ENCODE assay signal across 19 mouse cellular contexts in the genomic region with DNA sequence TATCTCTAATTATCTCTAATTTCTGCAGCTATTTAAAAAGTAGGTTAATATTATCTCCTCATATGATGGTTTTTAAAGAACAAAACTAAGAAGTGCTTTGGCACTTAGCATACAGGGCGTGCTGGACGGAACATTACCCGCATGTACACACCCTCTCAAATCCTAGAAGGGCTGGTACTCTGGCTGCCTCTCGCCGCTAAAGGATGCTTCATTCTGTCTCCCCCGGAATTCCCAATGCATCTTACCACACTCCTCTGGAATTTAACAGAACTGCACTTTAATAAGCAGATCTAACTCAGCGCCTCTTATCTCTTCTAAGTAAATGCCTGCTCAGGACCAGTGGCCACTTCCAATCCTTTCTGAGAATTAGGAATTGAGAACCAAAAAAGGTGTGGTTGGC.
DNase-seq lines count a peak whose midpoint lies in the region; ATAC-seq and TF ChIP-seq lines count a peak whose summit lies in the region.
"Had no signal": no experiment of that assay in that cellular context is flagged by ENCODE, and none has a peak within 500 bp of the region (broad histone marks: within the 10 kb centered on the region; RNA-seq: fewer than 3 reads in every experiment).

No protein-coding gene starts in this region.

- H3K9me3 ChIP-seq in lung, embryonic 15.5 days = no peaks in the 10 kb centered on the region
- H3K9me3 ChIP-seq in neural tube, embryonic 15.5 days (replicated peaks) = no peaks in the 10 kb centered on the region
- H3K9me3 ChIP-seq: embryonic facial prominence, embryonic 10.5 days; forebrain, embryonic 10.5 days; hindbrain, embryonic 10.5 days; intestine, embryonic 15.5 days had no signal

- H3K36me3 ChIP-seq in lung, embryonic 15.5 days = no peaks in the 10 kb centered on the region
- no peaks in the 10 kb centered on the region for H3K36me3 ChIP-seq in neural tube, embryonic 15.5 days
- H3K36me3 ChIP-seq: embryonic facial prominence, embryonic 10.5 days; hindbrain, embryonic 10.5 days; intestine, embryonic 15.5 days had no signal

- peak overlapping the region; percentile 5; the same call in 1 of the 2 replicates for H3K27ac ChIP-seq in gastrocnemius, adult 2 months
- peak overlapping the region; percentile 81; the same call in 1 of the 2 replicates for H3K27ac ChIP-seq in lung, embryonic 15.5 days
- no peak overlapping the region for H3K27ac ChIP-seq in neural tube, embryonic 15.5 days (replicated peaks)
- H3K27ac ChIP-seq: forebrain, embryonic 10.5 days; hindbrain, embryonic 14.5 days; intestine, embryonic 15.5 days had no signal

- no peak for DNase-seq in gastrocnemius, adult 2 months
- DNase-seq in gastrocnemius, postnatal 14 days = no peak
- DNase-seq in lung, postnatal 25 days (ENCODE audit: low spot score) = no peak
- peak; percentile 8 for DNase-seq in neural tube, embryonic 10.5 days (ENCODE audit: extremely low spot score, low spot score)
- no peak for DNase-seq in ovary, postnatal 10 days (ENCODE audit: low spot score)
- DNase-seq: adrenal gland, adult 2 months; adrenal gland, postnatal 25 days; cerebellum, adult 2 months; cerebellum, postnatal 10 days; gastrocnemius, postnatal 10 days had no signal

- TF ChIP-seq CTCF in gastrocnemius, adult 2 months (IDR thresholded peaks at IDR 0.05) = no peak

- H3K4me1 ChIP-seq in lung, embryonic 15.5 days = peaks cover 54% of the 10 kb centered on the region
- H3K4me1 ChIP-seq in neural tube, embryonic 15.5 days = peaks cover 42% of the 10 kb centered on the region
- H3K4me1 ChIP-seq: intestine, embryonic 15.5 days had no signal

- H3K4me2 ChIP-seq in lung, embryonic 15.5 days = no peak overlapping the region
- H3K4me2 ChIP-seq in neural tube, embryonic 15.5 days = no peak overlapping the region
- H3K4me2 ChIP-seq: hindbrain, embryonic 14.5 days; intestine, embryonic 15.5 days had no signal

- no peak overlapping the region for H3K9ac ChIP-seq in lung, embryonic 15.5 days
- H3K9ac ChIP-seq in neural tube, embryonic 15.5 days (replicated peaks) = no peak overlapping the region
- H3K9ac ChIP-seq: hindbrain, embryonic 14.5 days; intestine, embryonic 15.5 days had no signal

- intact Hi-C loops in gastrocnemius, adult 2 months (cut with DNase I) = no loop called here
- intact Hi-C loops in gastrocnemius, postnatal 14 days (cut with DNase I; ENCODE audit: low total_unique reads) = no loop called here

- H3K4me3 ChIP-seq in gastrocnemius, adult 2 months = no peak overlapping the region
- no peak overlapping the region for H3K4me3 ChIP-seq in lung, embryonic 15.5 days
- no peak overlapping the region for H3K4me3 ChIP-seq in neural tube, embryonic 15.5 days (replicated peaks)
- H3K4me3 ChIP-seq: embryonic facial prominence, embryonic 10.5 days; erythroblast, embryonic 14.5 days; forebrain, embryonic 10.5 days; hindbrain, embryonic 10.5 days; intestine, embryonic 15.5 days had no signal

- H3K27me3 ChIP-seq in lung, embryonic 15.5 days = no peaks in the 10 kb centered on the region
- H3K27me3 ChIP-seq in neural tube, embryonic 15.5 days (replicated peaks) = no peaks in the 10 kb centered on the region
- H3K27me3 ChIP-seq: intestine, embryonic 15.5 days had no signal

- 45% methylated on average over 7 of the region's 7 CpGs for WGBS in lung, embryonic 15.5 days
- WGBS in neural tube, embryonic 15.5 days = 74% methylated on average over 7 of the region's 7 CpGs

- ATAC-seq in lung, embryonic 15.5 days (ENCODE audit: borderline replicate concordance, extremely low read depth, low FRiP score, low TSS enrichment) = no peak
- ATAC-seq in neural tube, embryonic 15.5 days (ENCODE audit: low FRiP score) = no peak
- ATAC-seq: forebrain, embryonic 16.5 days; intestine, embryonic 15.5 days had no signal
